Comparison of ENCODE assay signal across 14 mouse cellular contexts in the genomic region with DNA sequence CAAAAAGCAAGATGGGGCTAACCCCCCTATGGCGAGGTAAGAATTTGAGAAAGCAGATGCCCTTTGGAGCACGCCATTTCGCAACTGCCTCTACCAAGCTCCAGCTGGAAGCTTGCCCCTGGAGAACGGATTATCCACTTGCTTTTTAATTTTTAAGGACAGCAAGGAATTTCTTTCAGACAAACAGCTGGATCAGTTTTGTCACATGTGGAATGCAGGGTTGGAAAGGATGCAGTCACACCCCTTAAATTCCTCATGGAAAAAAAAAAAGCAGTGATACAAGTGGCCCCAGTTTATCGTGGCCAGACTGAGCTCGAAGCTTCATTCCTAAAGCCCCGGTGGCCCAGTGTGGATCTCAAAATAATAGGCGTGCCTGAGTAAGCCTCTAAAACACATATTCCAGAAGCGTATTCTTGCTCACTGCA. TPM values are rescaled to one million over a fixed set of nuclear protein-coding genes. Genes with fewer than 3 reads are reported as not detected.
DNase-seq lines count a peak whose midpoint lies in the region; ATAC-seq and TF ChIP-seq lines count a peak whose summit lies in the region.
"Had no signal": no experiment of that assay in that cellular context is flagged by ENCODE, and none has a peak within 500 bp of the region (broad histone marks: within the 10 kb centered on the region; RNA-seq: fewer than 3 reads in every experiment).

No protein-coding gene starts in this region.

- H3K27ac ChIP-seq in limb, embryonic 13.5 days: no peak overlapping the region
- no peak overlapping the region for H3K27ac ChIP-seq in limb, embryonic 10.5 days
- peak overlapping the region; percentile 86 for H3K27ac ChIP-seq in embryonic fibroblast, embryonic 13.5 days (ENCODE audit: insufficient read depth, low read length)
- H3K27ac ChIP-seq: embryonic facial prominence, embryonic 12.5 days; hindbrain, embryonic 15.5 days; limb, embryonic 15.5 days had no signal

- ATAC-seq in limb, embryonic 13.5 days (ENCODE audit: low FRiP score, low read depth): peak; percentile 54

- H3K36me3 ChIP-seq in limb, embryonic 13.5 days: no peaks in the 10 kb centered on the region
- H3K36me3 ChIP-seq in limb, embryonic 10.5 days: no peaks in the 10 kb centered on the region
- H3K36me3 ChIP-seq: embryonic facial prominence, embryonic 12.5 days; hindbrain, embryonic 15.5 days; limb, embryonic 15.5 days had no signal

- no peaks in the 10 kb centered on the region for H3K4me1 ChIP-seq in limb, embryonic 13.5 days
- H3K4me1 ChIP-seq in limb, embryonic 10.5 days: no peaks in the 10 kb centered on the region
- H3K4me1 ChIP-seq in embryonic fibroblast, embryonic 13.5 days (ENCODE audit: control insufficient read depth, insufficient read depth, low read length): peaks cover 14% of the 10 kb centered on the region
- H3K4me1 ChIP-seq: embryonic facial prominence, embryonic 12.5 days; hindbrain, embryonic 15.5 days; limb, embryonic 15.5 days had no signal

- TF ChIP-seq POLR2A in embryonic fibroblast, embryonic 13.5 days (IDR thresholded peaks at IDR 0.05; ENCODE audit: low read depth, low read length): no peak

- H3K4me2 ChIP-seq in limb, embryonic 13.5 days (replicated peaks): no peak overlapping the region
- H3K4me2 ChIP-seq: embryonic facial prominence, embryonic 12.5 days; hindbrain, embryonic 15.5 days; limb, embryonic 15.5 days had no signal

- no peak overlapping the region for H3K4me3 ChIP-seq in limb, embryonic 13.5 days
- no peak overlapping the region for H3K4me3 ChIP-seq in limb, embryonic 10.5 days
- no peak overlapping the region for H3K4me3 ChIP-seq in embryonic fibroblast, embryonic 13.5 days (ENCODE audit: insufficient read depth, low read length)
- H3K4me3 ChIP-seq: embryonic facial prominence, embryonic 12.5 days; hindbrain, embryonic 15.5 days; limb, embryonic 15.5 days had no signal

- no peak for DNase-seq in limb, embryonic 10.5 days (ENCODE audit: low spot score)
- peak; percentile 55 to 63 for DNase-seq in heart, postnatal 14 days
- DNase-seq in lung, postnatal 14 days: peak; percentile 57
- no peak for DNase-seq in ovary, postnatal 36 days (ENCODE audit: low spot score)
- DNase-seq in embryo, embryonic 11 days: no peak
- no peak for DNase-seq in left cerebral cortex, postnatal 25 days (ENCODE audit: low spot score in 2 of 2)
- DNase-seq: cerebellum, adult 8-10 months; thymus, postnatal 4 days had no signal

- H3K9me3 ChIP-seq in limb, embryonic 13.5 days: no peaks in the 10 kb centered on the region
- H3K9me3 ChIP-seq in limb, embryonic 10.5 days (replicated peaks): no peaks in the 10 kb centered on the region
- H3K9me3 ChIP-seq: embryonic facial prominence, embryonic 12.5 days; hindbrain, embryonic 15.5 days; limb, embryonic 15.5 days had no signal

- intact Hi-C loops in heart, postnatal 14 days (cut with DNase I): no loop called here
- intact Hi-C loops in left cerebral cortex, postnatal 25 days (cut with DNase I): no loop called here

- H3K27me3 ChIP-seq in limb, embryonic 13.5 days: no peaks in the 10 kb centered on the region
- no peaks in the 10 kb centered on the region for H3K27me3 ChIP-seq in limb, embryonic 10.5 days (ENCODE audit: low read depth, poor library complexity, severe bottlenecking)
- H3K27me3 ChIP-seq: embryonic facial prominence, embryonic 12.5 days; hindbrain, embryonic 15.5 days; limb, embryonic 15.5 days had no signal

- WGBS in limb, embryonic 13.5 days: 62% methylated on average over 9 of the region's 9 CpGs
- WGBS in limb, embryonic 10.5 days: 89% methylated on average over 9 of the region's 9 CpGs

- no peak overlapping the region for H3K9ac ChIP-seq in limb, embryonic 13.5 days
- H3K9ac ChIP-seq: embryonic facial prominence, embryonic 12.5 days; hindbrain, embryonic 15.5 days; limb, embryonic 15.5 days had no signal

- TF ChIP-seq CTCF in embryonic fibroblast, embryonic 13.5 days (IDR thresholded peaks at IDR 0.05; ENCODE audit: borderline replicate concordance, insufficient read depth, low read length): no peak

RNA-seq across cellular contexts. Expression of a gene that starts 13.1 kb away (rescaled TPM):
- 16.3 and 17.7 TPM in 2 replicates for polyA plus RNA-seq in limb, embryonic 13.5 days (2015; fragmentation: Nextera tagmentation; extraction: Ambion mirVana)
- polyA plus RNA-seq in limb, embryonic 10.5 days (2016; fragmentation: Nextera tagmentation; extraction: Ambion mirVana): 1.9 and 3.0 TPM in 2 replicates
- polyA plus RNA-seq in embryonic fibroblast, embryonic 13.5 days (2011; ENCODE audit: insufficient read length, low read depth, missing spikeins): 131 and 152 TPM in 2 replicates
- 1 to 10 TPM; 3.2 to 3.9 TPM for total RNA-seq in heart, postnatal 14 days (2021)
- 1 to 10 TPM; 2.1 to 3.0 TPM for total RNA-seq in left cerebral cortex, postnatal 25 days (2021)
- total RNA-seq: megakaryocyte-erythroid progenitor cell, adult 5-6 weeks had no signal

Comparison
In these comparisons a context has a peak if more than half of its experiments do, and no peak if none do; other contexts are left out.
1. DNase-seq: peak in heart, postnatal 14 days (2 of 2) and lung, postnatal 14 days (single experiment); none in limb, embryonic 10.5 days (single experiment), ovary, postnatal 36 days (single experiment), embryo, embryonic 11 days (single experiment) and left cerebral cortex, postnatal 25 days (0 of 2).